Mouse (Mus musculus) brown adipose tissue, adult 24 weeks (tissue): ENCODE measurements around the gene Gpr137c. TPM values are rescaled to one million over a fixed set of nuclear protein-coding genes. Genes with fewer than 3 reads are reported as not detected.

ENCODE experiments used
- H3K27ac ChIP-seq: fragments of 200-500 bp; replicated peaks from 2 replicates; pipeline ENCODE4 v1.5.1; 2012; ENCODE audit warnings: low read depth, mild to moderate bottlenecking, low read length
- H3K4me1 ChIP-seq: fragments of 200-500 bp; 2 replicates; pipeline ENCODE4 v1.6.1; 2012; ENCODE audit warnings: low read length, mixed read lengths; ENCODE audit not compliant: control insufficient read depth, insufficient read depth, insufficient read length
- H3K4me3 ChIP-seq: fragments of 200-500 bp; 2 replicates; pipeline ENCODE4 v1.5.1; 2012; ENCODE audit warnings: low read depth, mild to moderate bottlenecking, low read length, moderate library complexity; ENCODE audit not compliant: insufficient read depth
- polyA plus RNA-seq: library from polyadenylated mRNA; stranded (reverse); fragments of >200 nt; gene quantifications from 2 replicates; pipeline ENCODE4 v1.2.4, GENCODE M21; 2012; ENCODE audit not compliant: missing spikeins, insufficient read depth, insufficient read length

Gene Gpr137c
- polyA plus RNA-seq, 1 experiment, result not detected

DNA sequence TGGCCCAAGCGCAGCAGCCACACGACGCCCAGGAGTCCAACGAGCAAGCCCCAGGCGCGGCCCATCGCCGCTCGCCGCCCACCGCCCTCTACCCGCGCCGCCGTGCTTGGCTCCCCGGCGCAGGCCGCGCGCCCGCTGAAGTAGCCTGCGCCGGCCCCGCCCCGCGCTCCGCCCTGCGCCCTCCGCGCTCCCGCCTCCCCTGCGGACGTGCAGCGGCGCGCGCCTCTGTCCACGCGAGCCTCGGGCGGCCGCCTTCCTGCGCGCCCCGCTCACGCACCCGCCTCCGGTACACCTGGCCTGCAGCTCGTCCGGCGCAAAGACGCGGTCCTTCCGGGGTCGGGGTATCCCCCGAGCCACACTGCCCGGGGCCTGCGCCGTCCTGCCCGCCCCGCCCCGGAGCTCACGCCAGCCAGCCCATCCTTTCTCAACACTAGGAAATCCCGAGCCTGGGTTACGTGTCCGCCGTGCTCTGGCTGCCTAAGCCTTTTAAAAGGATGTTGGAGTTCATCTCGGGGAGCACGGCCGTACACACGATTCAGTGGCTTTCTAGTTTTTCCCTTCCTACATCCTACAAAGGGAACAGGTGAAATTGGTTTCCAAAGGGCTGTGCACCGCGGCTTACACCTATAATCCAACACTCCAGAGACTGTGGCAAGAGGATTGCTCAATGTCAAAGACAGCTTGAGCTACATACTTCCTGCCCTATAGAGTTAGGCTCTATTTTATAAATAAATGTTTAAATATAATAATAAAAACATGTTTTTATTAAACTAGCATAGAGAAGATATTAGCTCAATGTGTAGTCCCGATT, 99.1 kb downstream of the Gpr137c start, which contains the start of gene Ero1l:
Ero1l (minus strand) TSS at position 346 of the 811 bp plus-strand sequence.
- Histone ChIP-seq H3K4me3 (peak within 1 kb of the TSS; percentile 91), H3K4me1 (peaks cover 3% of the 10 kb centered on the region; the same call in 1 of the 2 replicates), H3K27ac (peak within 1 kb of the TSS; percentile 74)

DNA sequence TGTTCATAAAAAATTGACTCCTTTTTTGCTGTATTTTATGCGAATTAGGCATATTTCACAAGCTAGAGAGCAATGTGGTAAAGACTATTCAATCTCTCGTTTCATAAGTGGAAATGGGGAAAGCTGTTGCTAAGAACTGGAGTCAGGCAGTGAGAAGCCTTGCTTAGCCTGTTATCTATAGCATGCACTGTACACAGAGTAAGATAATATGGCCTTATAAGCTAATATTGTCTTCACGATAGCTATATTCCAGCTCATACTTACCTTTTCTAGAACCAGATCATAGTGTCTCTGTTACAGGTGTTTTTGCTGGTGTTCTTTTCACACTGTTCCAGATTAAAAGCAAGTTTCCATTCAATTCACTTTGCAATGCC, 99.7 kb downstream of the Gpr137c start:
- Histone ChIP-seq H3K4me3 (no peak overlapping the region), H3K4me1 (peaks cover 3% of the 10 kb centered on the region; the same call in 1 of the 2 replicates), H3K27ac (no peak overlapping the region)

DNA sequence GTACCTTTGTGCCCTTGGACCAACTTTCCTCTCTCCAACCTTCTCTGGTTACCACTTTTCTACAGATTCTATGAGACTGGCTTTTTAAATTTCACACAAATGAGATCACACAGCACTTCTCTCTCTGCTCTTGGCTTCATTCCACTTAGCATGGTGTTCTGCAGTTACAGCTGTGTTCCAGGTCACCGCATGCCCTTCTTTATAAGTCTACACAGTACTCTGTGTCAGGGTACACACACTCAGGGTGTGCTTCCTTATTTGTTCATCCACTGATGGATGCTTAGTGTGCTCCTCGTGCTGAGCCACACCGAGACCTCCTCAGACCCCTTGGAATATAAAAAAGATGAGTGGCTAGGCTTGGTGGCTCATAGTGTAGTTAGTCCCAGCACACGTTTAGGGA, 100.6 kb downstream of the Gpr137c start:
- peaks cover 3% of the 10 kb centered on the region; the same call in 1 of the 2 replicates for H3K4me1 ChIP-seq
- H3K27ac ChIP-seq, result no peak overlapping the region
- no peak overlapping the region for H3K4me3 ChIP-seq

DNA sequence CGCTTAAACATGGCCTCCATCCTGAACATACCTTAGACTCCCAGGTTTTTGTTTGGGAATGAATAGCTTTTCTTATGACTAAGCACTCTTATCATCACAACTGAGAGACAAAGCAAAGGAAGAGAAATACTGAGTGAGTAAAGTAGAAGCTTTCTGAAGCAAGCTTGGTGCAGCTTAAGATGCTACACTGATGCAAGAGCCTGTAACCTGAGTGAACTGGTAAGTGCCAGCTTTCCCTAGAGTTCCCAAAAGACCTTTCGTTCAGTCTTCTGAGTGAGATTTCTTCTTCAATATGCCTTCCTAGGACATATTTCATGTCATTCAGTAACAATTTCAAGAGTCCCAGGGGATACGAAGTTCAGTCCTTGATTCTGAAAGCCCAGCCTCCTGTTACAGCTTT, 101.5 kb downstream of the Gpr137c start:
- Histone ChIP-seq H3K27ac (no peak overlapping the region), H3K4me3 (no peak overlapping the region), H3K4me1 (peaks cover 3% of the 10 kb centered on the region; the same call in 1 of the 2 replicates)

DNA sequence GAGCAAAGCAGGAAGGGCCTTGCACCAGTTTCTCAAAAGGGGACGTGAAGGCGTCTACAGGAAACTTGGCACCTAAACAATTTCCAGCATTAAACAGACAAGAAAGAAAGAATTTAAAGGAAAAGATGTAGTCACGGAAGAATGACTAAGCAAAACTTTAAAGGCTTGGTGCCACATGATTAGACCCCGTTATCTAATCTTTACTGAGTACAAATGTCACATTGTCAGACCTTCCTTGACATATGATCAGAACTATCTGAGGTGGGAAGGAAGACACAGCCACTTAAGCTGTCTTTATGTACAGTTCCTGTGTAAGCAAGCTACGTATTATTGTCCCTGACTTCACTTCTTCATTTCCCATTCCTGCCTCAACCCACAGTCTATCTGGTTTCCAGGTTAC, 102.1 kb downstream of the Gpr137c start:
- no peak overlapping the region for H3K27ac ChIP-seq
- H3K4me3 ChIP-seq, result no peak overlapping the region
- peaks cover 3% of the 10 kb centered on the region; the same call in 1 of the 2 replicates for H3K4me1 ChIP-seq

DNA sequence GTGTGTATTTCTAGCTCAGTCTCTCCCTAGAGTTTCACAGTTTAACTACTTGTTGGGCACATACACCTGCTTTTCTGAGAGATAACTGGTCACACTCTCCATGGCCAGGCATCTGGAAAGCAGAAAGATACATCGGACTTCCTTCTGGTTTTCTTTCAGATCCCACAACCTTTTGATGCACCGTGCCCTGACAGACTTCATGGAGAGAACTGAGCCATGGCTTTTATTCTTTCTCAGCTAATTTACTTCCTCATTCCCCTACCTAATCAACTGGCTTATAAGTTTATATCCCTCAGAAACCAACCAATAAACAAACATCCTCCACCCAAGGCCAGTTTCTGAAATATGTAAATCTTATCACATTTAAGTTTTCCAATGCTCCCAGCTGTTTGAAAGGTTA, 102.9 kb downstream of the Gpr137c start:
- no peaks in the 10 kb centered on the region for H3K4me1 ChIP-seq
- H3K27ac ChIP-seq, result no peak overlapping the region
- no peak overlapping the region for H3K4me3 ChIP-seq

DNA sequence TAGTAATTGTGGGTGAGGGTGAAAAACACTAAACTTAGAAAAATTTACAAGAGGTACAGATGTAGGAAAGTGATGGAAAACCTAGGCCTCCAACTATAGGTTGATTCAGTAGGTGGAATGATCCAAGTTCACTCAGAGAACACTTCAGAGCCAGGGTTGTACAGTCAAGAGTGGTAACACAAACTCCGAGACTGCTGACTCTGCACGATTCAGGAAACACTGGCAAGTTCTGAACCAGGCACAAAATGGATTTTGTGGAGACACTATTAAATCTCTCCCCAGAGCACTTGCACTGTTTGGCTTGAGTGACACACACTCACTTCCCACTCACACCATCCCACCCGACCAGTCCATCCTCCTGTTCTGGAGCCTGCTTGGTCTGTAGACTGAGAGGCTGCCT, 103.8 kb downstream of the Gpr137c start:
- H3K4me3 ChIP-seq, result no peak overlapping the region
- H3K27ac ChIP-seq, result no peak overlapping the region
- no peaks in the 10 kb centered on the region for H3K4me1 ChIP-seq

DNA sequence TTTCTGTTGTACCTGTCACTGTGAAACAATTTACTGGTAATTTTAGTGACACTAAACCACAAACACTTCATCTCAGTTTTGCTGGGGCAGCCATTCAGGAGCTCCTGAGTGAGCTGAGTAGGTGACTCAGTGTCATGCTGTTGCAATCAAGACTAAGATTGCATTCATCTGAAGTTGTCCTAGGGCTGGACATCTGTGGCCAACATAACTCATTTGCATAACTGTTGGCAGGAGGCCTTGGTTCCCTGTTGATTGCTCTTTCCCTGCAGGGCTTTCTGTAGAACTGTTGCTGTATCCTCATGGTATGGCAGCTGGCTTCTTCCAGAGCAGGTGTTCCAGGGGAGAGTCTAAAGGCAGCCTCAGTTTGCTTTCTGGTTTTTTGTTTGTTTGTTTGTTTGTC, 106.0 kb downstream of the Gpr137c start:
- Histone ChIP-seq H3K4me1 (no peaks in the 10 kb centered on the region), H3K27ac (no peak overlapping the region), H3K4me3 (no peak overlapping the region)

DNA sequence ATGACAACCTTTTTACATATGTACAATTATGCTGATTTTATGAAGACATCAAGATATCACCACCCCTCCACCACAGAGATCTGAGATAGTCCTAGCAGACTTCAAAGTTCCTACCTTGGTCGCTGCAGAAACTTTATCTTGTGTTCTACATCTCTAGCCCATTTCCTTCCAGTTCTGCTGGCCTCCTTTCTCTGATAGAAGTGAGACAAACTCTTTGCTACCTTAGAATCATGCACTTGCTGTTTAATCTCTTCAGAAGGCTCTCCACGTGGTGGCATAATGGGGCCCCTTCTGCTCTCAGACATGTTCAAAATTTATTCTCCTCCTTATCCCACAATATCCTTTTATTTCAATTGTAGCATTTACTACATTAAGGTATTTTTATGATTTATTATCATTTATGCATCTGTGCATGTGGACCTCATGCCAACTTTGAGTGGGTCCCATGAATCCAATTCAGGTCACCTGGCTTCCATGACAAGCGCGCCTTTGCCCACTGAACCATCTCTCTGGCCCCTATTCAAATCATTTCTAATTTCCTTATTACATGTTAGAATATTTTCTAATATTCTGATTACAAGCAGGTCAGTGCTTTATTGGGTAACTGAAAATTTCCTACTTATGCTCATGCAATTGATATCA, 108.7 kb downstream of the Gpr137c start:
- no peak overlapping the region for H3K4me3 ChIP-seq
- H3K27ac ChIP-seq, result no peak overlapping the region
- H3K4me1 ChIP-seq, result no peaks in the 10 kb centered on the region

DNA sequence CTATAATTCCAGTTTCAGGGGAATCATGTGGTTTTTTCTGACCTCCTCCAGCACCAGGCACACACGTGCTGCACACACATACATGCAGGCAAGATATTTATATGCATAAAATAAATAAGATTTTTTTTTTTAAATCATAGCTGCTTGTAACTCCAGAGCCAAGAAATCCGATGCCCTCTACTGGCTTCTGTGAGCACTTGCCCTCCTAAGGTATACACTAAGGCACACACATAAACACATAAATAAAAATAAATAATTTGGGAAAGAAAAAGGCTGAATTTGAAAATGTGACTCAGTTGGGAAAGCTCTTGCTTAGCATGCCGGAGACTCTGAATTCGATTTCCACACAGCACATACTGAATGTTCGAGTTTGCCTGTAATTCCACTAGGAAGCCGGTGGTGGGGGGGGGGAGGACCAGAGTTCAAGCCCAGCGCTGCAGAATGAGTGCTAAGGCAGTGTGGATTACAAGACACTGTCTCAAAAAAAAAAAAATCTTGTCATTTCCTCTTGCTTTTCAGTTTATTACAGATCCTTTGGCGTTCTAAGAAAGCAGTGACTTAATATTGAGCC, 109.6 kb downstream of the Gpr137c start:
- peak overlapping the region; percentile 41 for H3K4me3 ChIP-seq
- H3K27ac ChIP-seq, result no peak overlapping the region
- H3K4me1 ChIP-seq, result no peaks in the 10 kb centered on the region

DNA sequence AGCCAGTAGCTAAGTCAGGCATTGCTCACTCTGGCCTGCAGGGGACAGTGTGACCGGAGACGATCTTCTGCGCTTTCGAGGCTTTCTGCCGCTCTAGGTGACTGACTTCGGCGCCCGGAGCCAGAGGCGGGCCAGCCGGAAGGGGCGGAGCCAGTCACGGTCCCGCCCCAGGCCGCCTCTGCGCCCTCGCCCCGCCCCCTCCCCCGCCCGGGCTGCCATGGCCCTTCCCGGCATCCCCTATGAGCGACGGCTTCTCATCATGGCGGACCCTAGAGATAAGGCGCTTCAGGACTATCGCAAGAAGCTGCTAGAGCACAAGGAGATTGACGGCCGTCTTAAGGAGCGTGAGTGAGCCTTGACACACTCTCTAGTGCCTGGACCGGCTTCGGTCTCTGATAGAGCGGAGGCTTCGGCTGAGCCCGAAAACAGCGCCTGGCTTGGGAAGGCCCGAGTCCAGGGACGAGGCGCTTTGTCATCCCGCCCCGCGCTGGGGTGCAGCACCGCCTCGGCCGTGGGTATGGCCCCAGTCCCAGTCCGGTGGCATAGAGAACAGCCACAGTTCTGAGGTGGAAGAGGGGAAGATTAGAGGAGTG, 110.2 kb downstream of the Gpr137c start, which contains the start of gene Psmc6:
Psmc6 (plus strand) TSS at position 200 of the 593 bp plus-strand sequence.
- H3K27ac ChIP-seq, result peak within 1 kb of the TSS; percentile 98
- H3K4me3 ChIP-seq, result peak within 1 kb of the TSS; percentile 100
- no peaks in the 10 kb centered on the region for H3K4me1 ChIP-seq

Other genes starting within 250 kb of the Gpr137c start
- gene Ptger2, start 231.5 kb upstream of the Gpr137c start, polyA plus RNA-seq, result 0.63 TPM in 1 of 2 replicates, not detected in the other
- gene Txndc16, start 611 bp downstream of the Gpr137c start, polyA plus RNA-seq, result 5.5 and 7.3 TPM in 2 replicates
- gene Ero1l, start 99.1 kb downstream of the Gpr137c start, polyA plus RNA-seq, result 11.7 and 16.8 TPM in 2 replicates
- gene Psmc6, start 110.1 kb downstream of the Gpr137c start, polyA plus RNA-seq, result 264 and 395 TPM in 2 replicates
- 16.1 and 16.9 TPM in 2 replicates for gene Styx, start 131.4 kb downstream of the Gpr137c start, polyA plus RNA-seq
- 31.2 and 39.1 TPM in 2 replicates for gene Gnpnat1, start 185.2 kb downstream of the Gpr137c start, polyA plus RNA-seq